Mouse (Mus musculus): ENCODE data around the gene Hoxa6. TPM values are rescaled to one million over a fixed set of nuclear protein-coding genes. Genes with fewer than 3 reads are reported as not detected.
A peak's percentile ranks its signal among the peaks of the same experiment; 100 is the strongest.

Gene Hoxa6
- total and polyA plus RNA-seq, 3 experiments = 0.58 to 2.2 (median 2.1) TPM

DNA sequence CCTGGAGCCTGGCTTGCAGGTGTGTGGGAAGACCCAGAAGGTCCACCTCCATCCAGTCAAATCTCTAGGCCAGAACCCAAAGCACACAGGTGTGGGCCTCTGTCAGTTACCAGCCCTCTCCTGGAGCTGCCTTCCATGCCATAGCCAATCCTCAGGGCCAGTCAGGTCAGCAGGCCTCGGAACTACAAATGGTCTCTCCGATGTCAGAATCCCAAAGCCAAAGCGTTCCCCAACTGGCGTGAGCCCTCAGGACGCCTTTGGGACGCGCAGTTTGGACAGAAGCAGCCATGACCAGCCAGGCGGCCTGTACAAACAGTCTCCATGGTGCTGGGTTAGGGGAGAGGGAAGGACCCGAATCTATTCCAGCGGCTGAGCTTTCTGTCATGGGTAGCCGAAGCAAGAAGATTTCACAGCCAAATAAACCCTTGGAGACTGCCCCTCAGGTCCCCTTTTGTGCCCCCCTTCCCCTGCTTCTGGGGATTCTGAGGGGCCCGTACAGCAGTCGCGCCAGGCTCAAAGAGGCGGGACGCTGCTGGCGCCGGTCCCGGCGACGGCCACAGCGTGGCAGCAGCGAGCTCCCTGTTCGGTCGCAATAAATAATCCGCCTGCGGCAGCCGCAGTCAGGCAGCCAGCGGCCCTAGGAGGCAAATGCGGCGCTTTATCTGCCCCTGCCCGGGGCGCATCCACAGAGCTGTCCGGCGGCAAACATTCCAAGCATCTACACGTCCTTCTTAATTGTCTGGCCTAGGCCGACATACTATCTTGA is 2.8 kb upstream of the Hoxa6 start (continued):
- no peak for TF ChIP-seq E2F4 (IDR thresholded peaks at IDR 0.05; ENCODE audit: insufficient replicate concordance, low read depth, low read length)
- TF ChIP-seq SMC3 (IDR thresholded peaks at IDR 0.05; ENCODE audit: low read depth, low read length) = peak; percentile 60
- no peak for TF ChIP-seq RCOR1 (conservative IDR thresholded peaks at IDR 0.05; ENCODE audit: low read depth, low read length)
- 0 out of 2 replicates have a peak, but pooled peaks have one; percentile 27 for TF ChIP-seq TBP (conservative IDR thresholded peaks at IDR 0.05; ENCODE audit: low read depth, low read length)
- no peak for TF ChIP-seq ZC3H11A (IDR thresholded peaks at IDR 0.05; ENCODE audit: low read depth, low read length)
- TF ChIP-seq KAT2A (IDR thresholded peaks at IDR 0.05; ENCODE audit: insufficient replicate concordance, low read length) = no peak
- no peak for TF ChIP-seq MXI1 (IDR thresholded peaks at IDR 0.05; ENCODE audit: low read depth, low read length)
- TF ChIP-seq CHD1 (IDR thresholded peaks at IDR 0.05; ENCODE audit: low read depth, low read length) = no peak
- TF ChIP-seq RAD21 (IDR thresholded peaks at IDR 0.05; ENCODE audit: low read depth, low read length) = peak; percentile 26
- 0 out of 2 replicates have a peak, but pooled peaks have one; percentile 18 for TF ChIP-seq BHLHE40 (IDR thresholded peaks at IDR 0.05; ENCODE audit: low read depth, low read length)
- TF ChIP-seq MEF2A (IDR thresholded peaks at IDR 0.05; ENCODE audit: borderline replicate concordance, low read depth, low read length) = 0 out of 2 replicates have a peak, but pooled peaks have one; percentile 50
- TF ChIP-seq NRF1 (IDR thresholded peaks at IDR 0.05; ENCODE audit: low read depth, low read length) = 0 out of 2 replicates have a peak, but pooled peaks have one; percentile 27
- no peak for TF ChIP-seq CHD2 (IDR thresholded peaks at IDR 0.05; ENCODE audit: low read length)

DNA sequence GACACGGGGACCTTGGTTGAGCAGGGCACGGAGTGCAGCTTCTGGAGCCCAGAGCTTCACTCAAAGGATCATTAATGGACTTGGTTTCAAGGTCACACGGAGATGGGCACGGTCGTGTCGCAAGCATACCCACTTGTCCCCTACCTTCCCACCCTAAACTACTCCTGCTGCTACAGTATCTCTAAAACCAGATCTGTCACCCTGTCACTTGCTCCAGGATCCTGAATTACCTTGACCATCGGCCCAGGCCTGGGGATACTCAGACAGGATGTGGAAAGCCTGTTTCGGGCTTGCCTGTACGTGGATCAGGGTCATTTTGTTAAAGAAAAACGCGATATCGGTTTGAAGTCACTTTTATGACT is 1.1 kb upstream of the Hoxa6 start:
- Histone ChIP-seq H3K36me3 (replicated peaks in 1 of 2; ENCODE audit: control insufficient read depth in 1 of 2, insufficient read depth in 1 of 2, low read length in 1 of 2) (peaks cover 17 to 32% of the 10 kb centered on the region in 2 experiments), H3K27ac (ENCODE audit: insufficient read depth, low read depth) (no peak overlapping the region), H3K27me3 (replicated peaks) (peaks cover 2% of the 10 kb centered on the region), H3K4me1 (ENCODE audit: control insufficient read depth in 1 of 2, insufficient read depth in 2 of 2) (peaks cover 4 to 17% of the 10 kb centered on the region in 2 experiments; a peak in 2 of 4 replicates), H3K9me3 (replicated peaks; ENCODE audit: low read length) (peaks cover 41% of the 10 kb centered on the region), H3K79me2 (replicated peaks; ENCODE audit: control insufficient read depth, extremely low read depth, insufficient read depth, poor library complexity, severe bottlenecking) (no peaks in the 10 kb centered on the region), H3K4me3 (replicated peaks in 1 of 3; ENCODE audit: low read depth in 2 of 3, low read length in 2 of 3, poor library complexity in 1 of 3) (no peak overlapping the region), H3K9ac (ENCODE audit: insufficient read depth, low read depth) (no peak overlapping the region), H3K4me2 (ENCODE audit: insufficient read depth, low read depth, poor library complexity, severe bottlenecking) (no peak overlapping the region)
- in situ Hi-C loops (cut with MboI; ENCODE audit: low pct_ligation_motif_present, low pct_unique_long_range_greater_than_20kb, low sequenced_read_pairs) (loop anchor here (10.0 to 25.0 kb wide), 2 partner anchors 197 to 345 kb away; partner anchors contain the start of gene Skap2), dilution Hi-C loops (cut with MboI; ENCODE audit: extremely low pct_ligation_motif_present, extremely low pct_unique_long_range_greater_than_20kb, low sequenced_read_pairs) (no loop called here)
- DNase-seq (ENCODE audit: extremely low read depth) = no peak
- no peak for TF ChIP-seq POLR2AphosphoS2 (IDR thresholded peaks at IDR 0.05; ENCODE audit: low read depth, low read length)
- no peak for TF ChIP-seq BHLHE40 (IDR thresholded peaks at IDR 0.05; ENCODE audit: low read depth, low read length)

Data from CH12.LX (cell line).